Mouse (Mus musculus): ENCODE measurements around the gene Gm4792.

- TF ChIP-seq CTCF (IDR thresholded peaks at IDR 0.05; ENCODE audit: control insufficient read depth, insufficient read depth, insufficient replicate concordance, low read depth, low read length) (no peak), POLR2A (IDR thresholded peaks at IDR 0.05; ENCODE audit: control insufficient read depth, low read depth, low read length) (no peak)
These were observed 13.7 kb upstream of the Gm4792 start for GRCm38 (mm10) chr10:94312007-94312715.

Data from testis, adult 2 months (tissue).